Mouse (Mus musculus) left cerebral cortex, adult 11 months (tissue): ENCODE data around the gene Defa32.
"Not testable (repeated sequence)": the region's sequence is repeated elsewhere in the genome, so short reads cannot be mapped to it uniquely, and the experiment has no call there.

Experiments
- DNase-seq: peaks from one replicate; pipeline ENCODE4 v3.0.0; 2022; ENCODE audit warnings: low spot score

Defa32 gene

DNA sequence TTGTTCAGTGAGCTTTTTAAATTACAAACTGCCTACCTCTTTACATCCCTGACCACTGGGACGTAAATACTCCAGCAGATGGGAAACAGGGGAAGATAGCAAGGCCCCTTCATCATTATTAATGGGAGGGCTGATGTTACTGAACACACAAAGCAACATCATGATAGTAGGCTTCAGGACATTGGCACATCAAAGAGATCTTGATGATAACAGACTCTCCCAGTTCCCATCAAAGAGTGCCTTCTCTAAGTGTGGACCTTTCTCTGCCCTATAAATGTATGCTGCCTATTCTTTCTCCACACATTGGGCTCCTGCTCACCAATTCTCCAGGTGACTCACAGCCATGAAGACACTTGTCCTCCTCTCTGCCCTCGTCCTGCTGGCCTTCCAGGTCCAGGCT is at the start of gene Defa32:
Gene Defa32 (plus strand): TSS at position 301 of the 400 bp plus-strand sequence.
- not testable (repeated sequence) for DNase-seq

DNA sequence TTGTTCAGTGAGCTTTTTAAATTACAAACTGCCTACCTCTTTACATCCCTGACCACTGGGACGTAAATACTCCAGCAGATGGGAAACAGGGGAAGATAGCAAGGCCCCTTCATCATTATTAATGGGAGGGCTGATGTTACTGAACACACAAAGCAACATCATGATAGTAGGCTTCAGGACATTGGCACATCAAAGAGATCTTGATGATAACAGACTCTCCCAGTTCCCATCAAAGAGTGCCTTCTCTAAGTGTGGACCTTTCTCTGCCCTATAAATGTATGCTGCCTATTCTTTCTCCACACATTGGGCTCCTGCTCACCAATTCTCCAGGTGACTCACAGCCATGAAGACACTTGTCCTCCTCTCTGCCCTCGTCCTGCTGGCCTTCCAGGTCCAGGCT is 19.9 kb upstream of the Defa32 start, which contains the start of gene Defa20:
Gene Defa20 (plus strand): TSS at position 301 of the 400 bp plus-strand sequence.
- not testable (repeated sequence) for DNase-seq

DNA sequence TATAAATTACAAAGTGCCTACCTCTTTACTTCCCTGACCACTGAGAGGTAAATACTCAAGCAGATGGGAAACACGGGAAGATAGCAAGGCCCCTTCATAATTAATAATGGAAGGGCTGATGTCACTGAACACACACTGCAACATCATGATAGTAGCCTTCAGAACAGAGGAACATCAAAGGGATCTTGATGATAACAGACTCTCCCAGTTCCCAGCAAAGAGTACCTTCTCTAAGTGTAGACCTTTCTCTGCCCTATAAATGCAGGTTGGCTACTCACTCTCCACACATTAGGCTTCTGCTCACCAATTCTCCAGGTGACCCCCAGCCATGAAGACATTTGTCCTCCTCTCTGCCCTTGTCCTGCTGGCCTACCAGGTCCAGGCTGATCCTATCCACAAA is 36.3 kb downstream of the Defa32 start, which contains the start of gene Defa37:
Gene Defa37 (plus strand): TSS at position 301 of the 400 bp plus-strand sequence.
- DNase-seq, result not testable (repeated sequence)
